28 mouse cellular contexts compared by ENCODE assay signal in the genomic region with DNA sequence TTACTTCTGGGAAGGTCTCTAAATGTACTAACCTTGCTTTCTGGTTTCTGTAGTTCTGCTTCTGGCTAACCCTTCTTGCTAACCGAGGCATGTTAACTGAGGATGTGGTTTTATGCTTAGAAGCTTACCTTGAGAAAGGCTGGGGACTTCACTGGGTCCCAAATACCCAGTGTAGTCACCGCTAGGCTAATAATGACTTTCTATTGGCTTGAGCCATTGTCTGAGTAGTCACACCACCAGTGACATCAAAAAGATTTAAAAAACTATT. TPM values are rescaled to one million over a fixed set of nuclear protein-coding genes. Genes with fewer than 3 reads are reported as not detected.
A peak's percentile ranks its signal among the peaks of the same experiment; 100 is the strongest.
DNase-seq lines count a peak whose midpoint lies in the region; ATAC-seq and TF ChIP-seq lines count a peak whose summit lies in the region.
"Had no signal": no experiment of that assay in that cellular context is flagged by ENCODE, and none has a peak within 500 bp of the region (broad histone marks: within the 10 kb centered on the region; RNA-seq: fewer than 3 reads in every experiment).

No protein-coding gene starts in this region.

- H3K4me1 ChIP-seq in spleen, adult 2 months (ENCODE audit: control insufficient read depth, insufficient read depth, insufficient read length): peaks cover 7% of the 10 kb centered on the region; the same call in 1 of the 2 replicates
- H3K4me1 ChIP-seq in CH12.LX (ENCODE audit: control insufficient read depth in 1 of 2, insufficient read depth in 2 of 2): peaks cover 4 to 26% of the 10 kb centered on the region in 2 experiments; a peak in 3 of 4 replicates
- H3K4me1 ChIP-seq: forebrain, embryonic 10.5 days; forebrain, embryonic 15.5 days; heart, embryonic 12.5 days had no signal

- no peak overlapping the region for H3K4me3 ChIP-seq in spleen, adult 2 months (ENCODE audit: extremely low read depth, insufficient read depth, insufficient read length)
- no peak overlapping the region for H3K4me3 ChIP-seq in CH12.LX (replicated peaks in 1 of 3; ENCODE audit: low read depth in 2 of 3, low read length in 2 of 3, poor library complexity in 1 of 3)
- H3K4me3 ChIP-seq: embryonic facial prominence, embryonic 13.5 days; forebrain, embryonic 10.5 days; forebrain, embryonic 15.5 days; heart, adult 2 months; heart, embryonic 12.5 days; myocyte had no signal

- dilution Hi-C loops in CH12.LX (cut with MboI; ENCODE audit: extremely low pct_ligation_motif_present, extremely low pct_unique_long_range_greater_than_20kb, low sequenced_read_pairs): no loop called here

- no peak overlapping the region for H3K9ac ChIP-seq in CH12.LX (ENCODE audit: insufficient read depth, low read depth)
- H3K9ac ChIP-seq: embryonic facial prominence, embryonic 13.5 days; forebrain, embryonic 15.5 days; heart, embryonic 12.5 days; hindbrain, embryonic 14.5 days; liver, embryonic 14.5 days had no signal

- TF ChIP-seq EP300 in CH12.LX (IDR thresholded peaks at IDR 0.05; ENCODE audit: low read length): no peak

- peak; percentile 54; the same call in 1 of the 2 replicates for ATAC-seq in megakaryocyte, adult 5-6 weeks (ENCODE audit: poor library complexity, severe bottlenecking)
- peak; percentile 77 for ATAC-seq in neutrophil, adult 5-6 weeks (ENCODE audit: extremely low read depth, insufficient number of reproducible peaks, low FRiP score, poor library complexity, severe bottlenecking)
- ATAC-seq: forebrain, embryonic 15.5 days; midbrain, embryonic 16.5 days had no signal

- no peak for TF ChIP-seq CTCF in spleen, adult 2 months (IDR thresholded peaks at IDR 0.05; ENCODE audit: extremely low read depth, insufficient read depth, insufficient read length, insufficient replicate concordance)
- TF ChIP-seq CTCF in CH12.LX (conservative IDR thresholded peaks at IDR 0.05 in 1 of 2, IDR thresholded peaks at IDR 0.05 in 1 of 2; ENCODE audit: low read depth in 2 of 2, low read length in 2 of 2): no peak

- no peak for TF ChIP-seq POLR2A in spleen, adult 2 months (IDR thresholded peaks at IDR 0.05; ENCODE audit: low read depth, low read length)
- TF ChIP-seq POLR2A in CH12.LX (IDR thresholded peaks at IDR 0.05; ENCODE audit: low read depth, low read length): no peak

- no peak overlapping the region for H3K4me2 ChIP-seq in CH12.LX (ENCODE audit: insufficient read depth, low read depth, poor library complexity, severe bottlenecking)
- H3K4me2 ChIP-seq: embryonic facial prominence, embryonic 13.5 days; forebrain, embryonic 15.5 days; heart, embryonic 12.5 days; hindbrain, embryonic 14.5 days; midbrain, embryonic 11.5 days had no signal

- TF ChIP-seq RAD21 in CH12.LX (IDR thresholded peaks at IDR 0.05; ENCODE audit: low read depth, low read length): no peak

- WGBS in spleen, adult 2 months: 18% methylated on average over 2 of the region's 2 CpGs

- H3K36me3 ChIP-seq in spleen, adult 2 months (ENCODE audit: control insufficient read depth, insufficient read depth, low read length): no peaks in the 10 kb centered on the region
- no peaks in the 10 kb centered on the region for H3K36me3 ChIP-seq in CH12.LX (replicated peaks in 1 of 2; ENCODE audit: control insufficient read depth in 1 of 2, insufficient read depth in 1 of 2, low read length in 1 of 2)
- H3K36me3 ChIP-seq: embryonic facial prominence, embryonic 13.5 days; forebrain, embryonic 10.5 days; forebrain, embryonic 15.5 days; heart, embryonic 12.5 days had no signal

- no peaks in the 10 kb centered on the region for H3K27me3 ChIP-seq in spleen, adult 2 months (ENCODE audit: control insufficient read depth, insufficient read depth, low read length)
- H3K27me3 ChIP-seq in CH12.LX (replicated peaks): no peaks in the 10 kb centered on the region
- H3K27me3 ChIP-seq: embryonic facial prominence, embryonic 13.5 days; forebrain, embryonic 15.5 days; heart, embryonic 12.5 days had no signal

- H3K9me3 ChIP-seq in CH12.LX (replicated peaks; ENCODE audit: low read length): no peaks in the 10 kb centered on the region
- H3K9me3 ChIP-seq: embryonic facial prominence, embryonic 13.5 days; forebrain, embryonic 10.5 days; forebrain, embryonic 15.5 days; heart, embryonic 12.5 days had no signal

- H3K79me2 ChIP-seq in CH12.LX (replicated peaks; ENCODE audit: control insufficient read depth, extremely low read depth, insufficient read depth, poor library complexity, severe bottlenecking): no peaks in the 10 kb centered on the region

- peak in 1 of 2 experiments; percentile 44 for DNase-seq in spleen, adult 2 months (ENCODE audit: low read depth in 1 of 2, low spot score in 2 of 2)
- DNase-seq in spleen, adult 18-20 months: no peak
- peak; percentile 60 for DNase-seq in CH12.LX (ENCODE audit: extremely low read depth)
- DNase-seq in cerebellum, postnatal 14 days: no peak
- DNase-seq in layer of hippocampus, postnatal 10 days (ENCODE audit: low spot score in 2 of 2): no peak
- no peak for DNase-seq in retina, postnatal 1 day
- DNase-seq: adrenal gland, postnatal 10 days; cerebellum, adult 9-10 months; heart, adult 2 months; heart, postnatal 4 days; kidney, adult 11 months; kidney, postnatal 4 days; liver; lung, adult 2 months; lung, postnatal 10 days; right cerebral cortex, postnatal 4 days had no signal

- H3K27ac ChIP-seq in spleen, adult 2 months (ENCODE audit: insufficient read depth, low read length): peak overlapping the region; percentile 68; the same call in 1 of the 2 replicates
- no peak overlapping the region for H3K27ac ChIP-seq in CH12.LX (ENCODE audit: insufficient read depth, low read depth)
- H3K27ac ChIP-seq: embryonic facial prominence, embryonic 13.5 days; forebrain, embryonic 10.5 days; forebrain, embryonic 15.5 days; heart, adult 2 months; hindbrain, embryonic 14.5 days; liver, embryonic 14.5 days; stomach, postnatal 0 days had no signal

- in situ Hi-C loops in CH12.LX (cut with MboI; ENCODE audit: low pct_ligation_motif_present, low pct_unique_long_range_greater_than_20kb, low sequenced_read_pairs): no loop called here

TF ChIP-seq in CH12.LX, 34 proteins besides CTCF, POLR2A, EP300 and RAD21:
- TF ChIP-seq JUN (IDR thresholded peaks at IDR 0.05; ENCODE audit: insufficient read depth, low read depth, low read length) (no peak), MAZ (IDR thresholded peaks at IDR 0.05; ENCODE audit: low read depth, low read length) (no peak), BHLHE40 (IDR thresholded peaks at IDR 0.05; ENCODE audit: low read depth, low read length) (no peak), ZMIZ1 (IDR thresholded peaks at IDR 0.05; ENCODE audit: low read depth, low read length) (no peak), GABPA (IDR thresholded peaks at IDR 0.05; ENCODE audit: insufficient replicate concordance, low read depth, low read length) (no peak), NELFE (IDR thresholded peaks at IDR 0.05; ENCODE audit: low read depth, low read length) (no peak), IRF4 (IDR thresholded peaks at IDR 0.05; ENCODE audit: low read depth, low read length) (no peak), UBTF (IDR thresholded peaks at IDR 0.05; ENCODE audit: low read depth, low read length) (no peak), ZNF384 (IDR thresholded peaks at IDR 0.05; ENCODE audit: low read depth, low read length) (no peak), USF2 (conservative IDR thresholded peaks at IDR 0.05; ENCODE audit: low read depth, low read length) (no peak), CHD1 (IDR thresholded peaks at IDR 0.05; ENCODE audit: low read depth, low read length) (no peak), RCOR1 (conservative IDR thresholded peaks at IDR 0.05; ENCODE audit: low read depth, low read length) (no peak), MYC (IDR thresholded peaks at IDR 0.05; ENCODE audit: low read depth, low read length) (no peak), TBP (conservative IDR thresholded peaks at IDR 0.05; ENCODE audit: low read depth, low read length) (no peak), E2F4 (IDR thresholded peaks at IDR 0.05; ENCODE audit: insufficient replicate concordance, low read depth, low read length) (no peak), ETS1 (conservative IDR thresholded peaks at IDR 0.05; ENCODE audit: low read depth, low read length) (no peak), ZC3H11A (IDR thresholded peaks at IDR 0.05; ENCODE audit: low read depth, low read length) (no peak), CHD2 (IDR thresholded peaks at IDR 0.05; ENCODE audit: low read length) (no peak), MXI1 (IDR thresholded peaks at IDR 0.05; ENCODE audit: low read depth, low read length) (no peak)

RNA-seq across cellular contexts. Expression of gene Fyn, which starts 28.8 kb away (rescaled TPM):
- polyA plus RNA-seq in spleen, adult 2 months (2012; rRNA removed): 36.9 and 38.0 TPM in 2 replicates
- total RNA-seq in CH12.LX (2012; rRNA removed) (9.5 and 14.9 TPM in 2 replicates), CH12.LX (2014; rRNA removed) (17.4 and 19.9 TPM in 2 replicates)
- polyA plus RNA-seq in CH12.LX (2012; ENCODE audit: insufficient read length, low read depth): 42.4 and 43.9 TPM in 2 replicates
- 19.5 and 21.3 TPM in 2 replicates for total RNA-seq in megakaryocyte, adult 5-6 weeks (2015)
- 28.9 and 36.3 TPM in 2 replicates for total RNA-seq in megakaryocyte, adult 5-6 weeks (2017)
- total RNA-seq in neutrophil, adult 5-6 weeks (2017): 44.9 and 56.6 TPM in 2 replicates
- 100 to 1,000 TPM; 235 to 244 TPM for total RNA-seq in layer of hippocampus, postnatal 10 days (2021)
